Mouse (Mus musculus) thymus, adult 2 months (tissue): ENCODE data around the gene Ptbp1. TPM values are rescaled to one million over a fixed set of nuclear protein-coding genes. Genes with fewer than 3 reads are reported as not detected.
"Not testable (repeated sequence)": the region's sequence is repeated elsewhere in the genome, so short reads cannot be mapped to it uniquely, and the experiment has no call there.

ENCODE experiments used
- DNase-seq: peaks from one replicate; pipeline ENCODE4 v3.0.0; 2021
- H3K27ac ChIP-seq: fragments of 200-500 bp; 2 replicates; pipeline ENCODE4 v1.5.1; 2012; ENCODE audit warnings: low read length, control low read depth; ENCODE audit not compliant: control insufficient read depth, insufficient read depth
- H3K27me3 ChIP-seq: fragments of 200-500 bp; 2 replicates; pipeline ENCODE4 v1.6.1; 2012; ENCODE audit warnings: mild to moderate bottlenecking, low read length, moderate library complexity, mixed read lengths; ENCODE audit not compliant: control insufficient read depth, insufficient read depth
- H3K36me3 ChIP-seq: fragments of 200-500 bp; 2 replicates; pipeline ENCODE4 v1.6.1; 2012; ENCODE audit warnings: mild to moderate bottlenecking, low read length, moderate library complexity; ENCODE audit not compliant: control insufficient read depth, insufficient read depth
- H3K4me1 ChIP-seq: fragments of 200-500 bp; replicated peaks from 2 replicates; pipeline ENCODE4 v1.6.1; 2012; ENCODE audit warnings: low read length; ENCODE audit not compliant: control insufficient read depth, insufficient read depth
- H3K4me3 ChIP-seq: fragments of 200-500 bp; 2 replicates; pipeline ENCODE4 v1.5.1; 2012; ENCODE audit warnings: mild to moderate bottlenecking, low read length, control low read depth, moderate library complexity; ENCODE audit not compliant: control insufficient read depth, insufficient read depth
- CTCF ChIP-seq: fragments of 200-500 bp; IDR thresholded peaks from 2 replicates; pipeline ENCODE4 v1.5.1; 2012; ENCODE audit warnings: mild to moderate bottlenecking, control low read depth, low read length, moderate library complexity, borderline replicate concordance; ENCODE audit not compliant: control insufficient read depth, poor library complexity, insufficient read depth; ENCODE audit errors: extremely low read depth
- POLR2A ChIP-seq: fragments of 200-500 bp; IDR thresholded peaks from 2 replicates; pipeline ENCODE4 v1.6.1; 2012; ENCODE audit warnings: mild to moderate bottlenecking, low read length, control low read depth, moderate library complexity; ENCODE audit not compliant: control insufficient read depth, poor library complexity, insufficient read depth; ENCODE audit errors: extremely low read depth
- WGBS: fragments of 180-500 bp; shearing (Covaris S2); methylation state at CpG from one replicate; pipeline ENCODE4 v1.1.7; 2018; 5-methylcytosine and 5-hydroxymethylcytosine counted together
- polyA plus RNA-seq: library from polyadenylated mRNA; depleted of rRNA; stranded (reverse); fragments of >200 nt; gene quantifications from 2 replicates; pipeline ENCODE4 v1.2.3, GENCODE M21; 2012

Ptbp1 gene
- polyA plus RNA-seq, 1 experiment: 583 TPM

DNA sequence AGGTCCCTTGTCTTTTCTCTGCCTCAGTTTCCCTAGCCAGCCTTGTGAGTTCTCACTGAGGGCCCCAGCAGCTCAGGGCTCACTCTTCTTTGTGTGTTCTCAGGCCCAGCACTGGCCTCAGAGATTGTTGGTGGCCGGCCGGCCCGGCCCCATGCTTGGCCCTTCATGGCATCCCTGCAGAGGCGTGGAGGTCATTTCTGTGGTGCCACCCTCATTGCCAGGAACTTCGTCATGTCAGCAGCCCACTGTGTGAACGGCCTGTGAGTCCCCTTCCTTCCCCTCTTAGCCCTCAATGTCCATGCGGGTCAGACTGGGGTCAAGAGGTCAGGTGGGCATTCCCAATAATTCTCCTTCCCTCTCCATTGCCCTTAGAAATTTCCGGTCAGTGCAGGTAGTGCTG is 32.4 kb downstream of the Ptbp1 start:
- Histone ChIP-seq H3K27ac (no peak overlapping the region), H3K4me1 (0 out of 2 replicates have a peak, but pooled peaks cover 4% of the 10 kb centered on the region), H3K27me3 (no peaks in the 10 kb centered on the region; the same call in 1 of the 2 replicates), H3K36me3 (no peaks in the 10 kb centered on the region), H3K4me3 (no peak overlapping the region)
- no peak for TF ChIP-seq CTCF
- TF ChIP-seq POLR2A: no peak
- 87% methylated on average over 8 of the region's 8 CpGs for WGBS
- no peak for DNase-seq

- no peak for TF ChIP-seq CTCF
- no peak for TF ChIP-seq POLR2A
- WGBS: 33% methylated on average over 2 of the region's 2 CpGs
- no peaks in the 10 kb centered on the region for H3K36me3 ChIP-seq
- no peak overlapping the region for H3K4me3 ChIP-seq
- H3K4me1 ChIP-seq: no peaks in the 10 kb centered on the region
- no peak overlapping the region for H3K27ac ChIP-seq
- DNase-seq: no peak
- H3K27me3 ChIP-seq: no peaks in the 10 kb centered on the region
These were observed 35.2 kb downstream of the Ptbp1 start for GRCm38 (mm10) chr10:79889386-79889785.

- Histone ChIP-seq H3K27ac (no peak within 1 kb of the TSS), H3K4me1 (no peaks in the 10 kb centered on the region), H3K36me3 (no peaks in the 10 kb centered on the region), H3K27me3 (no peaks in the 10 kb centered on the region), H3K4me3 (no peak within 1 kb of the TSS)
- DNase-seq: no peak
- TF ChIP-seq POLR2A: no peak
- TF ChIP-seq CTCF: no peak
- WGBS: 84% methylated on average over 5 of the region's 5 CpGs
These were observed 36.4 kb downstream of the Ptbp1 start, which contains the start of gene Cfd for GRCm38 (mm10) chr10:79890670-79891069. Gene Cfd (plus strand): TSS chr10:79890853.

DNA sequence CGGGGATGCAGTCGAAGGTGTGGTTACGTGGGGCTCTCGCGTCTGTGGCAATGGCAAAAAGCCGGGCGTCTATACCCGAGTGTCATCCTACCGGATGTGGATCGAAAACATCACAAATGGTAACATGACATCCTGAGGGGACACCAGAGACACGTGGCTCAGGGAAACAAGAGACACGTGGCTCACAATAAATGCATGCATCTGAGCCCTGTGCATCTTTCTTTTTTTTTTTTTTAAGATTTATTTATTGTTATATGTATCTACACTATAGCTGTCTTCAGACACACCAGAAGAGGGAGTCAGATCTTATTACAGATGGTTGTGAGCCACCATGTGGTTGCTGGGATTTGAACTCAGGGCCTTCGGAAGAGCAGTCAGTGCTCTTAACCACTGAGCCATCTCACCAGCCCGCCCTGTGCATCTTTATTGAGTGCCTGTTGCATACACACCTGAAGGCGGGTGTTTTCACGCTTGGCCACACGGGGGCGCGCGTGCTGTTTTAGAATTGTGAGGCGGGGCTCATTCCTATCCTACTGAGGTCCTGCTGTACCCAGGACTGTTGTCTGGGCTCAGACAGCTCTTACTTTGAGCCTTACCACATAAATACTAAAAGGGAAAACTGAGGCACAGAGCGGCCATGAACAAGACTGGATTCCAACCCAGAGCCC is 38.4 kb downstream of the Ptbp1 start:
- H3K4me3 ChIP-seq, H3K27ac ChIP-seq, H3K36me3 ChIP-seq, H3K27me3 ChIP-seq, H3K4me1 ChIP-seq: not testable (repeated sequence)
- WGBS: 47% methylated on average over 22 of the region's 22 CpGs
- peak; percentile 85 for DNase-seq
- peak; percentile 88 for TF ChIP-seq CTCF

DNA sequence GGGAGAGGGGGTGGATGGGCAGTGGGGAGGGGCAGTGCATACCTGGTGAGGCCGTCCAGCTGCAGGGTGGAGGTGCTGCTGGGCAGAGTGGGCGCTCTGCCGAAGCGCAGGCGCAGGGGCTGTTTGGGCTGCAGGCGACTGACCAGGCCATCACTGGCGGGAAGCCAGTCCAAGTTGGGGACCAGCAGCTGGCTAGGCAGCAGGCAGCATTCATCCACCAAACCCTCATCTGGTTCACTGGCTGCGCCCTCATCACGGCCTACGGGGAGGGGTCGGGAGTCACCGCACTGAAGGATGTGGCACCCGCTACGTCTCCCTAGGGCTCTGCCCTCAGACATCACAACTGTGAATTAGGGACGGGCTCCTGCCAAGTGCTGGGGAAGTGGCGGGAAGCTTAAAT is 42.1 kb downstream of the Ptbp1 start:
- H3K4me3 ChIP-seq: no peak overlapping the region
- TF ChIP-seq CTCF (no peak), POLR2A (no peak)
- no peaks in the 10 kb centered on the region for H3K36me3 ChIP-seq
- no peaks in the 10 kb centered on the region; the same call in 1 of the 2 replicates for H3K4me1 ChIP-seq
- DNase-seq: no peak
- no peaks in the 10 kb centered on the region for H3K27me3 ChIP-seq
- H3K27ac ChIP-seq: no peak overlapping the region
- WGBS: 93% methylated on average over 16 of the region's 16 CpGs

GRCm38 (mm10) chr10:79896814-79897213 is 42.6 kb downstream of the Ptbp1 start:
- DNase-seq: no peak
- H3K4me1 ChIP-seq: no peaks in the 10 kb centered on the region; the same call in 1 of the 2 replicates
- H3K4me3 ChIP-seq: no peak overlapping the region
- H3K27me3 ChIP-seq: no peaks in the 10 kb centered on the region
- H3K36me3 ChIP-seq: no peaks in the 10 kb centered on the region
- 80% methylated on average over 13 of the region's 13 CpGs for WGBS
- no peak for TF ChIP-seq POLR2A
- TF ChIP-seq CTCF: no peak
- no peak overlapping the region for H3K27ac ChIP-seq
